Mouse (Mus musculus) liver, embryonic 14.5 days (tissue): ENCODE measurements around the gene Psmc6.

ENCODE experiments used
- CTCF ChIP-seq: IDR thresholded peaks from 2 replicates; pipeline ENCODE4 v1.5.1; 2016; ENCODE audit warnings: antibody characterized with exemption, low read depth, control low read depth
- EP300 ChIP-seq: IDR thresholded peaks from 2 replicates; pipeline ENCODE4 v1.6.1; 2016; ENCODE audit warnings: antibody characterized with exemption, low read depth

DNA sequence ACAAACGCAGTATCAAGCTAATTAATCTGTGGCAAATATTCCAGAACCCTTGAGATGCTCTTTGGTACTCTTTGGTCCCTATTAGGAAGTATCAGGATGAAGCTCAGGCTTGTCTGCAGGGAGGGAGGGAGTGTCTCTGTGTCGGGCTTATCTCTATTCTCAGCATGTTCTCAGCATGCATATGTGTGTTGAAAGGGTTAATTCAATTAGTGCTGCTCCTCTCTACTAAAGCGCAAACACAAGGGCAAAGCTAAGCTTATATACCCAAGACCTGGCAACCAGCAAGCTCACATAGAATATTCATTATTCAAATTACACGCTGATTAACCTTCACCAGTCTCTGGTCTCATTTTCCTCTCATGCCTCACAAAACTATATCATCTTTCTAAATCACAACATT is 25.6 kb upstream of the Psmc6 start:
- TF ChIP-seq EP300 (no peak), CTCF (no peak)
